Mouse (Mus musculus) heart, adult 2 months (tissue): ENCODE measurements around the gene Tia1.

Experiments
- CTCF ChIP-seq: fragments of 200-600 bp; IDR thresholded peaks from 2 replicates; pipeline ENCODE4 v1.8.1; 2022; ENCODE audit warnings: antibody characterized with exemption, mild to moderate bottlenecking, moderate library complexity
- EP300 ChIP-seq: fragments of 200-500 bp; IDR thresholded peaks from 2 replicates; pipeline ENCODE4 v1.6.1; 2011; ENCODE audit warnings: low read depth, low read length, control low read depth; ENCODE audit not compliant: insufficient read depth
- POLR2A ChIP-seq: fragments of 200-500 bp; IDR thresholded peaks from 2 replicates; pipeline ENCODE4 v1.6.1; 2011; ENCODE audit warnings: mild to moderate bottlenecking, low read depth, low read length, control low read depth; ENCODE audit not compliant: insufficient read depth

- TF ChIP-seq POLR2A (no peak), CTCF (no peak), EP300 (no peak)
Observed at GRCm38 (mm10) chr6:86384692-86385091, 19.3 kb upstream of the Tia1 start.
